Mouse (Mus musculus) bone marrow macrophage, adult 2 months (primary cell): ENCODE measurements around the gene Ttl. TPM values are rescaled to one million over a fixed set of nuclear protein-coding genes. Genes with fewer than 3 reads are reported as not detected.

Source experiments
- H3K27ac ChIP-seq: 2 replicates; pipeline ENCODE4 v1.5.1; 2012; ENCODE audit warnings: low read depth, low read length; ENCODE audit not compliant: insufficient read depth
- H3K4me1 ChIP-seq: 2 replicates; pipeline ENCODE4 v1.6.1; 2012; ENCODE audit warnings: low read length; ENCODE audit not compliant: control insufficient read depth, insufficient read depth
- H3K4me3 ChIP-seq: 2 replicates; pipeline ENCODE4 v1.5.1; 2012; ENCODE audit warnings: mild to moderate bottlenecking, low read length, moderate library complexity; ENCODE audit not compliant: insufficient read depth
- CTCF ChIP-seq: IDR thresholded peaks from 2 replicates; pipeline ENCODE4 v1.5.1; 2012; ENCODE audit warnings: low read depth, mild to moderate bottlenecking, low read length, moderate library complexity
- POLR2A ChIP-seq: IDR thresholded peaks from 2 replicates; pipeline ENCODE4 v1.6.1; 2012; ENCODE audit warnings: mild to moderate bottlenecking, low read depth, low read length, borderline replicate concordance
- polyA plus RNA-seq: library from polyadenylated mRNA; stranded (reverse); fragments of >200 nt; gene quantifications from 2 replicates; pipeline ENCODE4 v1.2.4, GENCODE M21; 2012; ENCODE audit not compliant: missing spikeins, insufficient read depth, insufficient read length

Ttl gene
- 5.9 and 7.5 TPM in 2 replicates for polyA plus RNA-seq

DNA sequence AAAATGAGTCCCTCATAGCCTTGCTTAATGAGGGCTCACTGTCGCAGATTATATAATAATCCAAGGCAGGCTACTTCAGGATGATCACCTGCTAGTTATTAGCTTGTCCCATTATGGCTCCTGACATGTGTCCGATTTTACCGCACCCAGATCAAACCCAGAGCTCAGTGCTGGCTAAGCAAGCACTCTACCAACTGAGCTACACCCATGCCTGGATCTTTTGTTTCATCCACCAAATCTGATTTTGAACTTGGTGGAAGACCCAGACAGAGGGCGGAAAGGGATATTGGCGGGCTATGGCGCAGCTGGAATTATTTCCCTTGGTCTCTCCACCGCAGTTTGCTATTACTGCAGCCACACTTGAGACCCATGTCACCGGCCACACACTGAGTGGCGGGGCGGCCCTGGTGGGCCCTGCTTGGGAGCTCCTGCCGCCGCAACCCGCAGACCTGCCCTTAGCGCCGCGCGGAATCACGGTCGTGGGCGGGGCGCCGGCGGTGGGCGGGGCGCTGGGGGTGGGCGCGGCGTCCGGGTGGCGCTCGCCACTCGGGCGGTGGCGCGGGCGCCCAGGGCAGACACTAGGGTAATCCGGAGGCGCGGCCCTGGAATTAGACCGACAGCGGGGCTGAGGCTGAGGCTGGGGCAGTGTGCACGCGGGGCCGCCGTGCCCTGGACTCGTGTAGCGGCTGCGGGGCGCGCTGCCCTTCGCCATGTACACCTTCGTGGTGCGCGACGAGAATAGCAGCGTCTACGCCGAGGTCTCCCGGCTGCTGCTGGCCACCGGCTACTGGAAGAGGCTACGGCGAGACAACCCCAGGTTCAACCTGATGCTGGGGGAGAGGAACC is at the start of gene Ttl:
Gene Ttl, plus strand, starts transcription at position 506 of the 846 bp plus-strand sequence.
- Histone ChIP-seq H3K27ac (no peak within 1 kb of the TSS), H3K4me3 (peak within 1 kb of the TSS; percentile 85), H3K4me1 (peaks cover 9% of the 10 kb centered on the region)
- TF ChIP-seq CTCF (no peak), POLR2A (no peak)

GRCm38 (mm10) chr2:129020106-129020505 is 45.6 kb upstream of the Ttl start:
- TF ChIP-seq POLR2A (no peak), CTCF (no peak)
- Histone ChIP-seq H3K4me3 (no peak overlapping the region), H3K4me1 (peaks cover 2% of the 10 kb centered on the region; the same call in 1 of the 2 replicates), H3K27ac (no peak overlapping the region)

DNA sequence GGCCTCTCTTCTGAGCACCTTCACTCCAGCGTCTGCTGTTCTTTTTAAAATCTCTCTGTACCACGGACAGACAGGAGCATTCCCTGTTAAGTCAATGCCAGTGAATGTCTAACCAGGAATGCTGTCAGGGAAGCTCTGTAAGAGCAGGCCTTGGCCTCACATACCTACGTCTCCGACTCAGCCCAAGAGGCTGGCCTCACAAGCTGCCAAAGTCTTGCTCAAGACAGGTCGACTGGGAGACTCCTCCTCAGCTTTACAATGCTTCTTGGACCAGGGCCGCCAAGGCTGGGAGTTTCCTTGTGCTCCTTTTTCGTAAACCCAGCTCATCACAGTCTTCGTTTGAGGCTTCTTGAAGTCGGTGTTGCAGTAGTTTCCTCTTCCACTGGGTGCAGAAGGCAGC is 40.9 kb upstream of the Ttl start:
- Histone ChIP-seq H3K4me3 (no peak overlapping the region), H3K4me1 (no peaks in the 10 kb centered on the region), H3K27ac (no peak overlapping the region)
- TF ChIP-seq POLR2A, result no peak
- no peak for TF ChIP-seq CTCF

DNA sequence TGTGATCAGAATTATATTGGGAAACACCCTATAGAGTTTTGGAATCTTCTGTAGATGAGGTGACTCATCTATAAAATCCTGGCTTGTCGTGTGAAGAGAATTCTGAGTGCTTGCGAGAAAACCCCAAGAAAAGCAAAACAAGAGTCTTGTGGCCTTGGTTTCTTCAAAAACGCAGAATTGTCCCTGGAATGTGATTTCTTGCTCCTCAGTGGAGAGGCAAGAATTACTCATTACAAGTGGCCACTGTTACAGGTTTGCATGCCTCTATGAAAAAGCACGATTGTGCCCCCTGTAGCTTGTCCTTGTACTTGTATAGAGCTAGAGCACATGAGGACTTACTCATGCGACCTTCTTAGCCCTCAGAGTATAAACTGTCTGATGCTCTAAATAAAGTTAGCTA is 30.4 kb upstream of the Ttl start:
- H3K4me3 ChIP-seq, result no peak overlapping the region
- TF ChIP-seq POLR2A, result no peak
- no peak for TF ChIP-seq CTCF
- H3K27ac ChIP-seq, result no peak overlapping the region
- H3K4me1 ChIP-seq, result peaks cover 2% of the 10 kb centered on the region

DNA sequence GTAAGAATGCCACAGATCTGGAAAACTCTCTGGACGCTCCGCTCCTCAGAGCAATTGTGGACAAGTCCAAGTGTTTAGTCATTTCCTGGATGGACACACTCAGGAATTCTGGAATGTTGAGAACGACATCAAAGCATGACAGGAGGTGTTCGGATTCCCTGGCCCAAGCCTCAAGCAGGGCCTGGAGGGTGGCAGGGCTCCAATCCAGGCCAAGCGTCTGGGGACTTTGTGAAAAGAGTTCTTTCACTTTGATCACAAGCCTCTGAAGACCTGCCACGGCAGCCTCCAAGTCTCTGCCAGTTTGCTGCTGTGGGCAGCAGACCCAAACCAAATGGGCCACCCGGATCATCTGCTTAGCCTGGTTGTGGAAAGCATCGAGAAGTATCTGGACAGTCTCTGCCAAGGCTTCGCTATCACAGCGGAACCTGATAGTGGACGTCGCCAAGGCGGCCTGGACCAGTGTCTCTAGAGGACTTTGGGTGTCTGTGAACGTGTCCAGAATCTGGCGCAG is 27.3 kb upstream of the Ttl start:
- H3K4me1 ChIP-seq, result peaks cover 8% of the 10 kb centered on the region
- H3K4me3 ChIP-seq, result peak overlapping the region; percentile 53
- no peak overlapping the region for H3K27ac ChIP-seq
- TF ChIP-seq CTCF (no peak), POLR2A (no peak)

DNA sequence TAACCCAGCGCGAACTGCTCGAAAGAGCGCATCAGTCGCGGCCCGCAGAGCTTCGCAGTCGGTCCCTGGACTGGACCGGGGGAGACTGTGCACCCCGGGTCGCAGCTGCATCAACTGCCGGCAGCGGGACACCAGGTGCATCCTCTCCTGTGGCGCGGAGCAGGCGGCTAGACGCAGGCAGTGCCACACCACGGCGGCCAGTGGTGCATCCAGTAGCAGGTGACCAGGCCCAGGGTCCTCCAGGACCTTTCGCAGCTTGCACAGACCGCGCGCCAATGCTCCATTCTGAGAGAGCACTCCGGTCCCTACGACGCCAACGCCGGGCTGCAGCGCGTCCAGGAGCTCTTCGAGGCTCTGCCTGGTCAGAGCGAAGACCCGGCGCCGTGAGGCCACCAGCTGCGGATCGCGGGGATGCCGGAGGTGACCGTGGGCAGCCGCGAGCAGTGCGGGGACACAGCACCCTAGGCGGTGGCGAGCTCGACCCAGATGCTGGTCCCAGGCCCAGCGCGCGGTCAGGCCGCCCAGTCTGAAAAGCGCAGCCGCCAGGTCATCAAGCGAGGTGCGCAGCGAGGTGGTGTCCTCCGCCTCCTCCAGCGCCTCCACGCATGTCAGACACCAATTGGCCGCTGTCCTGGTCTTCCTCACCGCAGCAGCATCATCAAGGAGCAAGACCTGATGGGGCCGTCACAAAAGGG is 26.7 kb upstream of the Ttl start:
- TF ChIP-seq CTCF, result no peak
- no peak for TF ChIP-seq POLR2A
- H3K4me3 ChIP-seq, result peak overlapping the region; percentile 53

DNA sequence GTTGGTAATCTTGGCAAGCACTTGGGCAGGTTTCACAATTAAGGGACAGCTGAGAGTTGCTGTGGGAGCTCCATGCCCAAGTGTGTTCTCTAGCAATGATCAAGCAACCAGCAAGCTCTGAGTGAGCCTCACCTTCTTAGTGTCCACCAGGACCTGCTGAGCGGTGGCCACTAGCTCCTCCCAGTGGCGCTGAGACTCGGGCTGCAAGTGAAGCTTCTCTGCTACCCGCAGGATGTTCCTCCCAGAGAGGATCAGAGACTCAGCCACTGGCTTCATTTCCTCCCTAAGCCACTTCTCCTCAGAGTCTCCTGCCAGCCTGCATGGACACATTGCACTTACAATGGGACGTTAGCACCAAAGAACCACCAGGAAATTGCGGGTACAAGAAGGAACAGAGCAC is 25.2 kb upstream of the Ttl start:
- H3K4me1 ChIP-seq, result peaks cover 8% of the 10 kb centered on the region
- no peak overlapping the region for H3K27ac ChIP-seq
- H3K4me3 ChIP-seq, result no peak overlapping the region
- TF ChIP-seq CTCF (peak; percentile 41; the same call in 1 of the 2 replicates), POLR2A (no peak)

More for the DNA sequence above, 26.7 kb upstream of the Ttl start:
- Histone ChIP-seq H3K4me1 (peaks cover 8% of the 10 kb centered on the region), H3K27ac (no peak overlapping the region)

- no peaks in the 10 kb centered on the region for H3K4me1 ChIP-seq
- no peak overlapping the region for H3K4me3 ChIP-seq
- no peak for TF ChIP-seq POLR2A
- no peak for TF ChIP-seq CTCF
- H3K27ac ChIP-seq, result no peak overlapping the region
Observed at GRCm38 (mm10) chr2:129046172-129046845, 19.4 kb upstream of the Ttl start.

DNA sequence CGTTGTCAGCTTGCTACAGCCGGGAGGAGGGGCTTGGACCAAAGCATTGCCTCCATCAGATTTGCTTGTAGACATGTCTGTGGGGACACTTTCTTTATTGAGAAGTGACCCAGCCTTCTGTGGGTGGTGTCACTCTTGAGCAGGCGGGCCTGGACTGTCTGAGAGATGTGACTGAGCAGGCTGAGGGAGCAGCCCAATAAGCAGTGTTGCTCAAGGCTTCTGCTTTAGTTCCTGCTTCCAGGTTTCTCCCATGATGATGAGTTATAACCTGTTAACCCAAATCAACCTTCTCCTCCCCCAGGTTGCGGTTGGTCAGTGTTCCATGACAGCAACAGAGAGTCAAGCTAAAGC is 18.9 kb upstream of the Ttl start:
- no peaks in the 10 kb centered on the region for H3K4me1 ChIP-seq
- no peak for TF ChIP-seq POLR2A
- H3K27ac ChIP-seq, result no peak overlapping the region
- no peak overlapping the region for H3K4me3 ChIP-seq

GRCm38 (mm10) chr2:129047811-129048210 is 17.9 kb upstream of the Ttl start, which contains the start of gene Vinac1:
Vinac1 (minus strand) TSS chr2:129048172.
- Histone ChIP-seq H3K4me3 (no peak within 1 kb of the TSS), H3K27ac (no peak within 1 kb of the TSS), H3K4me1 (no peaks in the 10 kb centered on the region)
- TF ChIP-seq POLR2A, result no peak
- TF ChIP-seq CTCF, result no peak
